ENCODE assay signal across 7 mouse cellular contexts in genomic region chr13:69492876-69493463, GRCm38 (mm10). TPM values are rescaled to one million over a fixed set of nuclear protein-coding genes. Genes with fewer than 3 reads are reported as not detected.
DNase-seq lines count a peak whose midpoint lies in the region; ATAC-seq and TF ChIP-seq lines count a peak whose summit lies in the region.

No protein-coding gene starts in this region.

- intact Hi-C loops in heart, postnatal 10 days (cut with DNase I) = loop anchor here (5.0 kb wide), 1 partner anchor 164 kb away; no protein-coding TSS in a partner anchor
- intact Hi-C loops in left cerebral cortex, postnatal 14 days (cut with DNase I) = no loop called here

- H3K9me3 ChIP-seq in midbrain, embryonic 12.5 days = no peaks in the 10 kb centered on the region
- H3K9me3 ChIP-seq in midbrain, embryonic 15.5 days = no peaks in the 10 kb centered on the region

- CTCF ChIA-PET in Patski (lab: Charles Lee) = interaction anchor here (0.7 to 3.6 kb wide), 8 partner anchors 11 to 52 kb away, joined by 3 to 15 read pairs (median 4); no protein-coding TSS in a partner anchor

- in situ Hi-C loops in Patski (cut with MboI; ENCODE audit: low pct_unique_long_range_greater_than_20kb) = no loop called here

- 0 out of 2 replicates have a peak, but pooled peaks have one; percentile 30 for ATAC-seq in midbrain, embryonic 12.5 days (ENCODE audit: low FRiP score, low read depth)
- no peak for ATAC-seq in midbrain, embryonic 15.5 days (replicated peaks)
- ATAC-seq in Patski = peak; percentile 44

- peaks cover 19% of the 10 kb centered on the region for H3K36me3 ChIP-seq in midbrain, embryonic 12.5 days
- peaks cover 5% of the 10 kb centered on the region for H3K36me3 ChIP-seq in midbrain, embryonic 15.5 days (replicated peaks)

- H3K4me2 ChIP-seq in midbrain, embryonic 12.5 days (replicated peaks) = no peak overlapping the region
- no peak overlapping the region for H3K4me2 ChIP-seq in midbrain, embryonic 15.5 days

- H3K27me3 ChIP-seq in midbrain, embryonic 12.5 days = peaks cover 22% of the 10 kb centered on the region
- peaks cover 16% of the 10 kb centered on the region; the same call in 1 of the 2 replicates for H3K27me3 ChIP-seq in midbrain, embryonic 15.5 days (replicated peaks)
- H3K27me3 ChIP-seq in Patski = no peaks in the 10 kb centered on the region

- no peak overlapping the region for H3K4me3 ChIP-seq in midbrain, embryonic 12.5 days
- no peak overlapping the region for H3K4me3 ChIP-seq in midbrain, embryonic 15.5 days

- DNase-seq in Patski (ENCODE audit: low read depth, low spot score) = no peak
- DNase-seq in cerebellum, adult 18-20 months = peak; percentile 54 to 60
- peak; percentile 50 to 81 for DNase-seq in heart, postnatal 10 days
- DNase-seq in left cerebral cortex, postnatal 14 days (ENCODE audit: low spot score in 2 of 2) = peak; percentile 71 to 92
- DNase-seq in natural killer cell, adult 2 months (ENCODE audit: low spot score in 2 of 2) = peak; percentile 35 to 38

- 0 out of 2 replicates have a peak, but pooled peaks cover 7% of the 10 kb centered on the region for H3K4me1 ChIP-seq in midbrain, embryonic 12.5 days
- peaks cover 10% of the 10 kb centered on the region for H3K4me1 ChIP-seq in midbrain, embryonic 15.5 days

- H3K9ac ChIP-seq in midbrain, embryonic 12.5 days (replicated peaks) = no peak overlapping the region
- no peak overlapping the region for H3K9ac ChIP-seq in midbrain, embryonic 15.5 days

- 35% methylated on average over 7 of the region's 7 CpGs for WGBS in midbrain, embryonic 12.5 days
- 32% methylated on average over 7 of the region's 7 CpGs for WGBS in midbrain, embryonic 15.5 days

- POLR2A ChIA-PET in Patski (lab: Charles Lee) = no interaction called here

- no peak overlapping the region for H3K27ac ChIP-seq in midbrain, embryonic 12.5 days (replicated peaks)
- H3K27ac ChIP-seq in midbrain, embryonic 15.5 days = no peak overlapping the region

- TF ChIP-seq CTCF in Patski (IDR thresholded peaks at IDR 0.05) = no peak

RNA-seq across cellular contexts. Expression of gene Nsun2, which starts 40.6 kb away (rescaled TPM):
- polyA plus RNA-seq in midbrain, embryonic 12.5 days (2016; fragmentation: Nextera tagmentation; extraction: Ambion mirVana) = 91.9 and 102 TPM in 2 replicates
- polyA plus RNA-seq in midbrain, embryonic 15.5 days (2015; fragmentation: Nextera tagmentation; extraction: Ambion mirVana) = 72.0 and 73.1 TPM in 2 replicates
- 100 TPM for polyA plus RNA-seq in Patski (2021)
- 10 to 100 TPM; 40.9 to 47.6 TPM for total RNA-seq in heart, postnatal 10 days (2021)
- total RNA-seq in left cerebral cortex, postnatal 14 days (2021) = 10 to 100 TPM; 64.2 to 68.9 TPM

RNA-seq across cellular contexts. Expression of gene Tent4a, which starts 41.4 kb away (rescaled TPM):
- polyA plus RNA-seq in midbrain, embryonic 12.5 days (2016; fragmentation: Nextera tagmentation; extraction: Ambion mirVana) = 6.7 TPM in 2 replicates
- polyA plus RNA-seq in midbrain, embryonic 15.5 days (2015; fragmentation: Nextera tagmentation; extraction: Ambion mirVana) = 7.2 and 7.6 TPM in 2 replicates
- polyA plus RNA-seq in Patski (2021) = 27.7 TPM
- total RNA-seq in heart, postnatal 10 days (2021) = 10 to 100 TPM; 17.2 to 17.6 TPM
- total RNA-seq in left cerebral cortex, postnatal 14 days (2021) = 10 to 100 TPM; 36.8 to 37.4 TPM
